Mouse (Mus musculus): Measurements from ENCODE around the gene Wwox.

Wwox gene

DNA sequence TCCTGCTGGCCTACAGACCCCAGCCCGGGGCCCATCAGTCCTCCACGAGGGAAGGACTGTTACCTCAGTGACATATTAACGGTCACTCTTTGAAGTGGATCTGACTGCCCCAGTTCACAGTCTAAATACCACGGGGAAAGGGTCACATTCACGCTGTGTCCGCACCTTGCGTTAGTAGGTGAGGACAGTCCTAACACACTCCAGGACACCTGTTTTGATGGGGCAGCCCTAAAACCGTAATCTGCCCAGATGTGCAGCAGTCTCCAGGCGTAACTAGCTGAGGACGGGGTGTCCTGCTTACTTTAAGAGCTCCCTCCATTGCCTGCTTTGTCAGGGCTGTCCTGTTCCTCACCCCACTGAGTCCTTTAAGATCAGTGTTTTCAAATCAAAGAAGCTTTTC, 160.1 kb downstream of the Wwox start:
- no peak for DNase-seq (ENCODE audit: inconsistent ontology term)

DNA sequence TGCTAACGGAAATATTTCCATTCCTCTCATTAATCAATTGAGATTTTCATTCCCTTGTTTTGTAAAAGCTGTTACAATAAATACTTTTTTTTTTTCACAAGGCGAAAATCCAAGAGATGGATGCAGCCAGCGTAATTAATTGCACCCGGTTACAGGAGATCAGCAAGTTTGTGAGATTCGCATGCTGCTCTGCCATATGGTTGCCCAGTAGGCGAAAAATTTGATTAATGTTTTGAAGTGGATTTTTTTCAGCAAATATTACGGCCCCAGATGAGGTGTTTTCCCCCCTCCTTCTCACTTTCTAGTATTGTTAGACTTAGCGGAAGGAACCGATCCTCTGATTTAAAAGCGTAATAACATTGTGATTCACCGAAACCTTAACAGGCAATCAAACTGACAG, 160.7 kb downstream of the Wwox start:
- no peak for DNase-seq (ENCODE audit: inconsistent ontology term)

DNA sequence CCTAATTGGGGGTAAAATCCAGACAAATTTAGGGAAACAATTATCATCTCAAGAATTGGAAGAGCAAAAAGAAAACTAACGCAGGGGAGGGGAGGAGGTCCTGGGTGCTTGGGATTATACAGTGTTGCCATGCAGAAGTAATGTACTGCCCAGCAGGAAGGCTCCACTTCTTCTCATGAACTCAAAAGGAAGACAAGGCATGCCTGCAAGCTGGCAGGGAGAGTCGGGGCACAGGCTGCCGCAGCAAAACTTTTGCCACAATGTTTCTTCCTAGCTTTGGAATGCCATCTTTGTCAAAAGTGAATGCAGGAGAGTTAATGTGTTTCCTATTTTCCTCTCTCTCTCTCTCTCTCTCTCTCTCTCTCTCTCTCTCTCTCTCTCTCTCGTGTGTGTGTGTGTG, 163.6 kb downstream of the Wwox start:
- peak; percentile 50 for DNase-seq (ENCODE audit: inconsistent ontology term)

DNA sequence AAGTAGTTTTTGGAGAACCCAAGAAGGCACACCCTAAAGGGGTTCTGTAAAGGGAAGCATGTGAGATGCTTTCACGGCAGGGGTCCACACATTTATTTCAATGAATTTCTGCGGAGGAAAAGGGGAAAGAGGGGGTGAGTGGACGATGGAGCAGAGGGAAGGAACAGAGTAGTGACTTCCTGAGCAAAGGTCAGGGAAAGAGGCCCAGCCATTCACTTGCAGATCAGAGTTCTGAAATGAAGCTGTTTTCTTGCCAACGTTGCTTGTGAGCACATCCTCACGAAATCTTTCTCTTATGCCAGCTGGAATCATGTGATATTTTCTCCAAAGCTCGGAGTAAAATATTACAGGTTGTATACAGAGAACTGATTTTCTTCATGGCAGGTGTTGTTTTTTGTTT, 164.1 kb downstream of the Wwox start:
- DNase-seq (ENCODE audit: inconsistent ontology term), result peak; percentile 44

DNA sequence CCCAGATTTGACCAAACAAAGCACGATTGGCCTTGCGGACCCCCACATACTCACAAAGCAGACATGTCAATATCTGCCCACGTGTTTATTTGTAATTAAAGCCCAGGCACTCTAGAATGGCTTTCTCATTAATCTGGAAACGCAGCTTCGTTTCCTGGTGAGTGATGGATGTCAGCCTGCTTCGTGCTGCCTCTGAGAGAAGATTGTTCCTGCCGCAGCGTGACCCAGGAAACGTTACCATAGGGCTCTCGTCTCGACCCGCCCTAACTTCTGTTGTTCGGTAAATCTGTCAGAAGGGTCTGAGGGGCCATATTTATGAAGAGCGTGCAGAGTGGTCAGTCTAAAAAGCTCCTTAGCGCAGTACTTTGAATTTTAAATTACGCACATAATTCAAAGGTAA, 164.9 kb downstream of the Wwox start:
- no peak for DNase-seq (ENCODE audit: inconsistent ontology term)

DNA sequence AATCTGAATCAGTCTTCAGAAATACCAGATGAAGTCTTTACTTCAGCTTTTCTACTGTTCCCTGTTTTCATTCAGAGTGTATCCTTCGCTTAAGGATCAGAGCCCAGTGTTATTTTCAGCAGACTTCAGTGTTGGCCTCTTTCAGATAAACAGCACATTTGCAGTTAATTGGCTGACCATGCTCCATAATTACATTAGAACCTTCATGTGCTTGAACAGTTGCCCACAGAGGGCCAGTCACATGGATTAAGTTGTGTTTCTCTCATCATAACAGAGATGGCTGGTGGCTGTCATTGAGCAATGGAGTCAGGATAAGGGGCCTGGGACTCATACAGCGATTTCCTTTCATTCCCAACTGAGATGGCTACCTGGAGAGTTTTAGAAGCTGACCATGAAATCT, 166.2 kb downstream of the Wwox start:
- peak; percentile 16 for DNase-seq (ENCODE audit: inconsistent ontology term)

DNA sequence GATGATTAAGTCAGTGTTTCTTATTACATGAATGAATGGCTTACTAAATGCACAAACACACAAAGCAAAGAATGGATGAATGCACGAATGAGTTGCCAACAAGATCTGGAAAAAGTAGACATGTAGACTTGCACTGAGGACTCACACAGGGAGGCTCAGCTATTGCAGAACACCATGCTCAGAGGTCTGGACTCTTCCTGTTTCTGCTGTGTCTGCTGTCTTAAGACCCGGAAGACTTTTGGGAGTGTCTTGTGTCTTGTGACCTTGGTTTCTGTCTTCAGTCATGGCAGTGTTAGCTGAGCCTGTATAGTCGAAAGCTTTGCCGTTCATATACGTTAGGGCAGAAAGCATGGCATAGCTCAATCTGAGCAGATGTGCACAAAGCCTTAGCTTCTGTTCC, 169.9 kb downstream of the Wwox start:
- DNase-seq (ENCODE audit: inconsistent ontology term), result no peak

DNA sequence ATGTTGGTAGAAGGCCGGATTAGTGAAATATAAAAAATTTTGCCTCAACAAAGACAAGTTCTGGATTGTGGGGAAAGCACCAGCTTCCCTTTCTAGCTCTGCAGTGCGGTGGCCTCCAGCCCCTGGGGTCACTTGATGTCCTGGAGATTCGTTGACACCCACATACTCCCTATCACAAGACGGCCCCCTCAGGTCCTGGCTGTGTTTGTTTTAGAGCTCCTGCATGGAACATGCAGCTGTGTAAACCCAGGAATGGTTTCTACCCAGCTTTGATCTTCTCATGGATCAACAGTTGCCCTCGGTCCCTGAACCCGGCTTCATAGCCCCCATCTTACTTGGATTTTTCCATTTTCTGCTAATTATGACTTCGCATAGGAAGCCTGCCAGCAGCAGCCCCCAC, 171.6 kb downstream of the Wwox start:
- DNase-seq (ENCODE audit: inconsistent ontology term), result no peak

DNA sequence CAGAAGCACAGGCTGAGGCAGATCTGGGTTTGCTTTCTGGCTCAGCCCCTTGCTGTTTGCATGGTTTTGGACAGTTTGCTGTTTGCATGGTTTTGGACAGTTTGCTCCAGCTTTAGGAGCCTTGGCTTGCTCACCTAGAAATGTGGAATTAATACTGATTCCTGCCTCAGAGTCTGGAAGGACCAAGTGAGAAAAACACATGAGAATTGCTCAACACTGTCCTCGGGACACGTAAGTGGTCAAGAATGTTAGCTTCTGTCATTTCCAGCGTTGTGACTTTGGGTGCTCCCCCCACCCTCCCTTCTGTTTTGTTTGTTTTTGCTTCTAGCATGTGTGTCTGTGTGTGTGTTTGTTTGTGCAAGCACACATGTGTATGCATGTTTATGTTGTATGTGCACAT, 172.6 kb downstream of the Wwox start:
- no peak for DNase-seq (ENCODE audit: inconsistent ontology term)

DNA sequence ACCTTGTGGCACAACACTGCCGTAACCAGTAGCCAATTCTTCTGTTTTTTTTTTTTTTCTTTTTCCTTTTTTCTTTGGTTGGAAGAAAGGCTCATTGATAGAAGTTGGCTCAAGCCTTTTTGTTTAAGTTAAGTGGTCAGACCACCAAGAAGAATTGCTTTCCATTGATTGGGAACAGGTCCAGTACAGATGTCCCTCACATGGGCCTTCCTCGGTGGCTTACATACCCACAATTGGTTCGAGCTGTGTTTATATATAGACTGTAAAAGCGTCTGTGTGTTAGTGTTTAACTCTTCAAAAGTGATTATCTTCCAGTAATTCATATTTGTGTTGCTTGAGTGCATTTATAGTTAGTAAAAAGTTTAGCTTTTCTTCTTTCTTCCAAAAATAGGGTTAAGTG, 176.0 kb downstream of the Wwox start:
- DNase-seq (ENCODE audit: inconsistent ontology term), result no peak

DNA sequence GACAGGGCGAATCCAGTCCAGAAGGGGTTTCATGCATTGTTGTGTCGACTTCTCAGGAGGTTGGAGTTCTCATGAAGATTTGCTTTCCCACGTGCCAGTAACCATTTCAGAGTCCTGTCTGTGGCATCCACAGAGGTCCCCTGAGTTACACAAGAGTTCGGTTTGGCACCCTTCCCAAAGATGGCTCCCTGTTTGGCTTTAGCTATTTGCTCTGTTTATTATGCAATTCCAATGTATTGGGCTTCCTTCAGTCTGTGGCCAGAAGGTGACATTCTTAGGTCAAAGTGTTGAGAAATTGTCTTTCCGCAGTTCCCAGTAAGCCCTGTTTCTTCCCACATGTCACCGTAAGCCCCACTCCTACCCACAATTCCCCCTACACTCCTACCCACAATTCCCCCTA, 176.5 kb downstream of the Wwox start:
- DNase-seq (ENCODE audit: inconsistent ontology term), result peak; percentile 46

DNA sequence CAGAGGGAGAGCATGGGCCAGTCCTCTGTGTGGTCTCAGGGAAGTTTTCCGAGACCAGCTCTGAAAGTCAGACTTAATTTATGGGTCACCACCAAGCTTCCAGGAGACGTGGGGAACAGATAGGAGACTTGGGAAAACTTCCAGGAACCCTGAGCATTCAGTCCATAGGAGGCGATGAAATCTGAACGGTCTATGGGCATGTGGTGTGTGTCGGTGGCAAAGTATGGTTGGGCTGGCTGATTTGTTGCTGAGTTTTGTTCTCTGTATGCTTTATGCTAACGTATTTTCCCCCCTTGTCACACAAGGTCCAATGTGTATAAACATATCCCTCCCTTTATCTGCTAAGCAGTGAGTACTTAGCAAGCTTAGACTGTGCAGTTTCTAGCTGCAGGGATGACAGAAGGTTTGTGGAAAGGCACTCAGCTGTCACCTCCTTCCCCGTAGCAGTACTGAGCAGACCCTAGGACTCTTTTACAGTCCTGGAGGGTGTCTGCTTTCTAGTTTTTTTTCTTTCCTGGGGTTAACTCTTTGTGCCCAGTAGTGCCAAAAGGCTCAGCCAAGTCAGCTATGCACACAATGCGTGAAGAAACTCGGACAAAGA, 179.6 kb downstream of the Wwox start:
- no peak for DNase-seq (ENCODE audit: inconsistent ontology term)

DNA sequence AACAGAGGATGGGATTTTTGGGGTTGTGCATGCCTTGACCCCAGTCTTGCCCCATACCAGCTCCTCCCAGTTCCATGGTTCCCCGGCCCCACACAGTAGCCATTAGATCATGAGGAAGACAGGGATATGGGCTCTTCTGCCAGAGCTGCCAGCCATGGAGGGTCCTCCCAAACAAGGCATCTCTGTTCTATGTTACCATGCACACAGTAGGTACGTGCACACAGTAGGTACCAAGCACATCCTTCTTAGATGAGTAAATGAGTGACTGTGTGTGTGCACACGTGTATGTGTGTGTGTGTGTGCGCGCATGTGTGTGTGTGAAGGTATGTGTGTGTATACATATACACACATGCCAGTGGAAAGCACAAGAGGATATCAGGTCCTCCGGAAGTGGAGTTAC, 185.9 kb downstream of the Wwox start:
- no peak for DNase-seq (ENCODE audit: inconsistent ontology term)

DNA sequence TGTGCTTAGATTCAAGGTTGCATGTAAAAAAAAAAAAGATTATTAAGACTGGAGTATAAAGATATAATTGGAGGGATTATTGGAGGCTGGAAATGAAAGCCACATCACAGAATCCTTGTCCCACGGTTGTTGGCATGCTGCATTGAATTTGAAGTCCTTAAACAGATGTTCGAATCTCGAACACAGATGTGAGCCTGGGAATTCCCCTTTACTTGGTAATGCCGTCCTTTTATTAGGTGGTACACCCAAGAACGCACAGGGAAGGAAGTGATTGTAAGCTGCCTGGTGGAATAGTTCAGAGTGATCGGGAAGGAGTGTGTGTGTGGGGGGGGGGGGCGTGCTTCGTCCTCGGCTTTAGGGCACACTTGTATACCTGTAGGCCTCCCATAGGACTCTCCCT, 187.4 kb downstream of the Wwox start:
- DNase-seq (ENCODE audit: inconsistent ontology term), result no peak

DNA sequence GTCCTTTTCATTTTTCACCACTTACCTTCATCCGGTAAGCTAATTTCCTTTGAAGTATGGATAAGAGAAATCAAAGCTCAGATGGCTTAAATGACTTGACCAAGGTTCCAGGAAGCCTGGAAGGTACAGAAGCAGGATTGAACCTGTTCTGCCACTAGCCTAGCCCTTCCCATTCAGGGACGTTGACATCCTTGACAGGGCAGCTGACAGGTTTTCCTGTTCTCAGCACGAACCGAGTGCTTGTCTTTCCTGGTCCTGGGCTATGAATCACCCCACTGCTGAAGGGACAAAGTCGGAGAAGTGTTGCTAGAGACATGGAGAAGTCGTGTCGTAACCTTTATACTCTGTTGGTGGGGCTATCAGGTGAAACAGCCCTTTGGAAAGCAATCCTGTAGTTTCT, 190.3 kb downstream of the Wwox start:
- no peak for DNase-seq (ENCODE audit: inconsistent ontology term)

DNA sequence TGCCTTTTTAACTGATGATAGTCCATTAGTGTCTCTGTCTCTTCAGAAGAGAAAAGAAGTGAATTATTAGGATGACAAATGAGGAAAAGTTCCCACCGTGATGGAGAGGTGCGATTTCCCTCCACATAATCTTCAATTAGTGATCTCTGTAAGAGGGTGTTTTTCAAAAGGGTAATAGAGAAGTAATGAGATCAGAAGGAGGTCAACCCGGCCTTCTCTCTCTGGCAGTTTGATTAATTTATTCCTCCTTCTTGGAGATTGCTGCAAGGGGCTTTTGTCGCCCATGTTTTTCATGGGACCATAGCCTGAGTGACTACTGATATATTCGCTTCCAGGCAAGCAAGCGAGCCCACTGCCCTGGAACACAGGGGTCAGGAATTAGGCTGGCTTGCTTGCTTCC, 191.6 kb downstream of the Wwox start:
- DNase-seq (ENCODE audit: inconsistent ontology term), result no peak

DNA sequence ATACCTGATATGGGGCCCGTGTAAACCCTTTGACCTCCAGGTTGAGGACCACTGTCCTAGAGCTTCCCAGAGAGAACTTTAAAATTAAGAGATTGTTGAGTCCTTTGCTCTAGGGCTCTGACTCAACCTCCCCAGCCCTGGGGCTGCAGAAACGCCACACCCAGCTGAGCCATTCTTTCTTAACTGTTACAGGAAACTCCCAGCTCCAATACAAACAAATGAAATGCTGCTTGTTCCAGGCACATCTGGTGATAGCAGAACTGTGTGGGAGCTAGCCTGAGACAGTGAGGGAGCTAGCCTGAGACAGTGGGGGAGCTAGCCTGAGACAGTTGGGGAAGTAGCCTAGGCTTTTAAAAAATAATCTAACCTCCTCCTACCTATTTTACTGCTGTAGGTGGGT, 194.7 kb downstream of the Wwox start:
- no peak for DNase-seq (ENCODE audit: inconsistent ontology term)

DNA sequence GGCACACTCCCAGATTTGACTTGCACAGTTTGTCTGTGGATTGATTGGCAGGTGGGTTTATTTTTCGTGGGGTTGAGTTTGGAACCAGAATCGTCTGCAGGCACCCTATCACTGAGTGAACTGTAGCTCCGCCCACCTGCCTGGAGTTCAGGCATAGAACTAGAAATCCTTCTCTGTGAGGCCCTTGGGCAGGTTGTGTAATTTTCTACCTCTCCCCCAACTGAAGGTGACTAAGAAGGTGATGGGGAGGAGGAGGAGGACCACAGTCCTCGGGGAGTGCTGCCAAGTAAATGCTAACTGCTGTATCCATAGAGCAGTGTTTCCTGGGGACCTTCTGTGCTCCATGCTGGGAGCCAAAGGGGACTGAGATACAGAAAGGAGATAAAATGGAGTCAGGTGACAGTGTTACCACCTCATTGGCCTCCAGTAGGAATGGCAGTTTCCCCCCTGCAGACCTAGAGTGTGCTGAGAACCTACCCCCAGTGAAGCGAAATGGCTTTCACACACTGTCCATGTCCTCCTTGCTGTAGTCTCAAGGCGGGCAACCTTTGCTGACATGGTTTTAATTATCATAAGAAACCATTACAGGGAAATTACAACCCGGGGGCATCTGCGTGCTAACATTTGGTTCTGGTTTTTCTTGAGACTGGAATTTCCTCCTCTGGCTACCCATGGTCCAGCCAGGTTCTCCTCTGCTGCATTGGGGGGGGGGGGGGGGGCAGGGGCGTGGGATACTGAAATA, 195.4 kb downstream of the Wwox start:
- no peak for DNase-seq (ENCODE audit: inconsistent ontology term)

DNA sequence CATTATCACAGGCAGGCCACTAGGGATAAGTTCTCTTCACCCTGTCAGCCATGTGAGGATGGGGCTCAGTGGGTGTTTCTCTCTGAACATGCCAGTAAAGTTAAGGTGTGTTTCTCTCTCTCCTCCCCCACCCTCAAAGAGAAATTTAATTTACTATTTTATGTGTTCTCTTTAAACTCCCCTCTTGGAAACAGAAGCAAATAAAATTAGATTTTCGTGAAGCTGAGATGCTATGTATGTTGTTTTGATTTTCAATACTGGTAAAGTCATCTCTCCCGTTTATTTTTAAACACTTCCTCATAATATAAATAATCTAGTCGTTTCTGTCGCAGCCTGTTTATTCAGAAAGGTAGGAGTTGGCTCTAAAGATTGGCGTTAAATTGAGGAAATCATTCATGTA, 196.9 kb downstream of the Wwox start:
- DNase-seq (ENCODE audit: inconsistent ontology term), result no peak

DNA sequence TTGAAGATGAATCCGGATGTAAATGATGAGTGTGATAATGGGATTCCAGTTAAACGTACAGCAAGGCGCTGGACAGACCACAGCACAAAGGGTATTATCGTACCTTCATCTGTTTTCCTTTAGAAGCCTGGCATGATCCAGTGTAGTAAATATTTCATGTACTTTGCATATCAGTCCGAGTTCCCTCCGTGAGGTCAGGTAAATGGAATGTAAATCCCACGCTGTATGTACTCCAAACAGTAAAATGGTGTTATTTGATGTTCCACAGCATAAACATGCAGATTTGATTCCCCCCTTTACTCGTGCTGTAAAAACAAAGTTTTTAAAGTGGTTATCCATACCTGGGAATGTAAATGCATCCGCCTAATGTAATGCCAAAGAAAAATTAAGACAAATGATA, 202.4 kb downstream of the Wwox start:
- no peak for DNase-seq (ENCODE audit: inconsistent ontology term)

DNA sequence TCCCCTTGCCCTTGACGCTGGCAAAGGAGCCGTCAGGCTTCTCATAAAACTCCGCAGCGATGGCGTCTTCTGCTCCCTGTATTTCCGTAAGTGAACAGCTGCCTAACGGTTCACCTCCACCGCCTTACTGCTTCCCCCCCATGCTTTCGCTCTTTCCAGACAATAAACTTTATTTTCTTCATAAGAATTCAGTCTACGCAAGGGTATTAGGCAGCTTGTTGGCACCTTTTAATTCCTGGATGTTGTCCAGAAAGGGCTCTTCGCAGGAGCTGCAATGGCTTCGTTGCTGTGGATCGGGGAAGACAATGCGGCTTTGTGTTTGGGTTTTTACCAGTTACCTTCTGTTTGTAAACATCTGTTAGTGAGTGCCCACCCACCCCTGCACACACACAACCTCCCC, 211.3 kb downstream of the Wwox start:
- DNase-seq (ENCODE audit: inconsistent ontology term), result no peak

DNA sequence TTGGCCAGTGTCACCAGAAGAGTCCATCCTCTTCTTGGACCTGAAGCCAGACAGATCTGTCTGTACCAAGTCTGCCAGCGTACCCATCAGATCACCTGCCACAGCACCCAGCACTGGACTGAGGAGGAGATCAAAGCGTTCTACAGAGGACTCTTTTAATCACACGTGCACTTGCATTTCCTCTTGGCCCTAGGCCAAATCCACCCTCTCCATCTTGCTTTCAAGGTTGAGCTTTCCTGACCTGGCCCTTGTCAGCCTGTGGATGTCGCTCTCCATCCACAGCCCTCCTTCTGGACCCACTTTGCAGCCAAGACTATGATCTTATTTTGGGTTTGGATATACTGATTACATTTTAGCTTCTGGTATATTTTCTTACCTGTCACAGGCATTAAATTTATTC, 218.3 kb downstream of the Wwox start:
- DNase-seq (ENCODE audit: inconsistent ontology term), result no peak

DNA sequence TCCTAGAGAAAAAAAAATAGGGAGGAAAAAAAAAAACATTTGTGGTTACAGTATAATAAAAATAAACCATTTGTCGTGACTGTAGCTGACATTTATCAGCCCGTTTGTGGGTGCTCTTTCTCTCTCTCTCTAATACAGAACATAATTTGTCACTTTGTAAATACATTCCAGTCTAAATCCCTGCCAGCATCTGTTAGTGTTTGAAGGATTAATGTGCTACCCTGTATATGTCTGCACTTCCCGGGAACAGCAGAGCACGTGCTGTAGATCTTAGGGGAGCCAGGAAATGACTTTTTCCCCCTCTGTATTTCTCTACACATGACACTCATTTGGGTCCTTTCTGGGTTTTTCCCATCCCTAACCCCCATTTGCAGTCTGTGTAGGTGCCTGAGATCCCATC, 219.0 kb downstream of the Wwox start:
- no peak for DNase-seq (ENCODE audit: inconsistent ontology term)

DNA sequence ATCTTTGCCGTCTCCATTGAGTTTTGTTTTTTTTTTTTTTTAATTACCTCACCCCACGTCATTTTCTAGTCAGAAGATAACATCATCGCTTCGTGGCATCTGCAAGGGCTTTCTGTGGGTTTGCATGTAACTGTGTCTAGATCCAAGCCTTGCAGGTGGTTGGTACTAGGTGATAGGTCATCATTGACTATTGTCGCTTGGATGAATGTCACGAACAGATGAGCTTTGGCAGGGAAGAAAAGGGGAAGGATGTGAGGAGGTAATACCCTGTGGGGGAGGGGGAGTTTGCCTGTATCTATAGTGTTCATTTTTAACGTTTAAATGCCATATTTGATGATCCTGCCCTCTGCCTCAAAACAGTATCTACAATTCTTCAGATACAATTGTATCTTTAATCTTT, 223.6 kb downstream of the Wwox start:
- DNase-seq (ENCODE audit: inconsistent ontology term), result no peak
